Mouse (Mus musculus) liver, adult 2 months (tissue): ENCODE data around the gene Crygb.
"Not testable (repeated sequence)": the region's sequence is repeated elsewhere in the genome, so short reads cannot be mapped to it uniquely, and the experiment has no call there.

Experiments
- CTCF ChIP-seq: fragments of 200-500 bp; IDR thresholded peaks from 2 replicates; pipeline ENCODE4 v1.5.1; 2011; ENCODE audit warnings: low read depth, low read length, control low read depth
- POLR2A ChIP-seq: fragments of 200-500 bp; IDR thresholded peaks from 2 replicates; pipeline ENCODE4 v1.6.1; 2011; ENCODE audit warnings: low read length, control low read depth; ENCODE audit not compliant: insufficient read depth; ENCODE audit errors: extremely low read depth

- TF ChIP-seq CTCF, POLR2A: not testable (repeated sequence)
Observed at GRCm38 (mm10) chr1:65050952-65051351, 31.1 kb downstream of the Crygb start, which contains the start of gene Cryge.
